Mouse (Mus musculus): Measurements from ENCODE around the gene Hist1h4d. TPM values are rescaled to one million over a fixed set of nuclear protein-coding genes. Genes with fewer than 3 reads are reported as not detected.
"Not testable (repeated sequence)": the region's sequence is repeated elsewhere in the genome, so short reads cannot be mapped to it uniquely, and the experiment has no call there.

Hist1h4d gene
- polyA plus RNA-seq, 1 experiment from 2014 or later = 86.2 TPM

DNA sequence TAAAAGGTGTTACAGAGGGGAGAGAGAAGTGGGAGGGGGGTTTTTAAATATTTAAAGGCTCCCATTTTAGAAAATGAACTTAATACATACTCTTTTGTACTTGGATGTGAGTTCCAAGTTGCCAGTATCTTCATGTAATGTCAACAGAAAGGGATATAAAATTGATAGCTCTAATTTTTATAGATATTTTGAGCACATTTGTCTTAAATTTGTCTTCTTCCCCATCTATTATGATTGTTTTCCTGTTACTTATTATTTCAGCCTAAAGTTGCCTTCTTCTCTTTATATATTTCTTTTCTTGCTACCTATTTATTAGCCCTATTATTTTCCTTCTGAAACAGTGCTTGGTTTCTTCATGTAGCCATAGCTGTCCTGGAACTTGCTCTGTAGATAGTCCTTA, 28.4 kb upstream of the Hist1h4d start, which contains the start of gene Hist1h1d:
Gene Hist1h1d, plus strand, starts transcription at position 301 of the 400 bp plus-strand sequence.
- H3K4me2 ChIP-seq (replicated peaks) = peak within 1 kb of the TSS; percentile 93; the same call in 1 of the 2 replicates
- no peak within 1 kb of the TSS for H3K9ac ChIP-seq
- no peak within 1 kb of the TSS for H3K4me3 ChIP-seq (replicated peaks)
- peaks cover 27% of the 10 kb centered on the region for H3K4me1 ChIP-seq
- ATAC-seq (ENCODE audit: insufficient number of reproducible peaks, low FRiP score, low TSS enrichment, low read depth) = no peak
- H3K27me3 ChIP-seq = no peaks in the 10 kb centered on the region
- H3K27ac ChIP-seq (replicated peaks) = peak within 1 kb of the TSS; percentile 98
- no peaks in the 10 kb centered on the region for H3K36me3 ChIP-seq
- H3K9me3 ChIP-seq (replicated peaks) = no peaks in the 10 kb centered on the region

DNA sequence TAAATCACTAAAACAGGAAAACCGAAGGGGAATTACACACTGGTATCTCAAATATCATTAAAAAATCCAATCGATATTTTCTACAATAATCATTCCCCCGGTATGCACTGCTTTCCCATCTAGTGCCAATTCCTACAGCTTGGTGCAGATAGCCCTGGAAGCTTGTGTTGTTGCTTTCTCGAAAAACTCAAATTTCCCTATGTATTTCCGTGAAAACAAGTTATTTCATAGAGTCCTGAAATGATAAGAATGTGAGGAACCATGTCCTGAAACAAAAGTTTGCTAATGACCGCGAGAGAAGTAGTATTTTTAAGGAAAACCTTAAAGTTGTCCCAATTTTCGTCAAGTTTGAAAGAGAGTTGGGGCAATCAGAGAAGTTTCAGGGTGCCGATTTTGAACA, 27.0 kb upstream of the Hist1h4d start:
- WGBS = 22% methylated on average over 9 of the region's 9 CpGs
- no peak for ATAC-seq (ENCODE audit: insufficient number of reproducible peaks, low FRiP score, low TSS enrichment, low read depth)
- Histone ChIP-seq H3K27ac (replicated peaks) (peak overlapping the region; percentile 98), H3K27me3 (no peaks in the 10 kb centered on the region), H3K4me1 (peaks cover 27% of the 10 kb centered on the region), H3K4me3 (replicated peaks) (peak overlapping the region; percentile 55), H3K4me2 (replicated peaks) (peak overlapping the region; percentile 93), H3K9me3 (replicated peaks) (no peaks in the 10 kb centered on the region), H3K9ac (0 out of 2 replicates have a peak overlapping the region, but pooled peaks have one; percentile 21), H3K36me3 (no peaks in the 10 kb centered on the region)

DNA sequence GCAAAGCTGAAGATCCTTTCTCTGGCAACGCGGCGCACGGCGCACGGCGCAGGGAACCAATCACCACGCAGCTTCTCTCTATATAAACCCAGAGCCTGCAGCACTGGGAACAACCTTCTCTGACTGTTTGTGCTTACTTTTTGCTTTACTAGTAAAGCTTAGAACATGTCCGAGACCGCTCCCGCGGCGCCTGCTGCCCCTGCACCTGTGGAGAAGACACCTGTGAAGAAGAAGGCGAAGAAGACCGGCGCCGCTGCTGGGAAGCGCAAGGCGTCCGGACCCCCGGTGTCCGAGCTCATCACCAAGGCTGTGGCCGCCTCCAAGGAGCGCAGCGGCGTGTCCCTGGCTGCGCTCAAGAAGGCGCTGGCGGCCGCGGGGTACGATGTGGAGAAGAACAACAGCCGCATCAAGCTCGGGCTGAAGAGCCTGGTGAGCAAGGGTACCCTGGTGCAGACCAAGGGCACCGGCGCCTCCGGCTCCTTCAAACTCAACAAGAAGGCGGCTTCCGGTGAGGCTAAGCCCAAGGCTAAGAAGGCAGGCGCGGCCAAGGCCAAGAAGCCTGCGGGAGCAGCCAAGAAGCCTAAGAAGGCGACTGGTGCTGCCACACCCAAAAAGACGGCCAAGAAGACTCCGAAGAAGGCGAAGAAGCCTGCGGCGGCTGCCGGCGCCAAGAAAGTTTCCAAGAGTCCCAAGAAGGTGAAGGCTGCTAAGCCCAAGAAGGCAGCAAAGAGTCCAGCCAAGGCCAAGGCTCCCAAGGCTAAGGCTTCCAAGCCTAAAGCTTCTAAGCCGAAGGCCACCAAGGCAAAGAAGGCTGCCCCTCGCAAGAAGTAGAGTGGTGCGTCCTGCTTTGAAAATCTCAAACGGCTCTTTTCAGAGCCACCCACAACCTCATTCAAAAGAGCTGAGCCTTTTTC, 26.2 kb upstream of the Hist1h4d start:
- WGBS = under 1% methylated on average over 54 of the region's 54 CpGs
- peak; percentile 89 for ATAC-seq (ENCODE audit: insufficient number of reproducible peaks, low FRiP score, low TSS enrichment, low read depth)

DNA sequence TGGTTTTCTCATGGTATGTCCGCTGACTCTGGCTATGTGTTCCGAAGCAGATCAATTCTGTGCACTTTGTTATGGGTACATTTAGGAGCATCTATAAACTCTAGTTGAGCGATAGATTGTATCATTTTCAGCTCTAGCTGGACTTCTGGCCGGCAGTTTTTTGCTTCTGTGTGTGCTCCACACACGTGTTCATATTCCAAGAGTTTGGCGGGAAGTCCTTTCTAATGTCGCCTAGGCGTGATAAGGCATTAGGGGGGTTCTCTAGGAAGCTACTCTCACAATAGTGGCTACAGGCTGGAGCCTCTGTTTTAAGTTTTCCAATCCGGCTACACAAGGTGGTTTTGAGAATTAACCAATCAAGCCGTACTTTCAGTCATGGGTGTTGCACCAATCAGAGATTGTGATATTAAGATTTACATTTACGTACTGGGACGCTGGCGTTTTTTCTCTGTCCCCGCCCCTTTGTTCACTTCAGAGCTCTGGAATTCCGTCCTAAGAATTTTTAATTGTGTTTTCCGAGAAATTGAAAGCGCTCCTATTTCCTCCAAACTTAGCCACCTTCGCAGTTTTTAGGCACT, 25.5 kb upstream of the Hist1h4d start:
- no peaks in the 10 kb centered on the region for H3K36me3 ChIP-seq
- peak; percentile 77 for ATAC-seq (ENCODE audit: insufficient number of reproducible peaks, low FRiP score, low TSS enrichment, low read depth)
- H3K4me1 ChIP-seq = peaks cover 22% of the 10 kb centered on the region
- no peaks in the 10 kb centered on the region for H3K27me3 ChIP-seq
- H3K9me3 ChIP-seq (replicated peaks) = no peaks in the 10 kb centered on the region
- H3K9ac ChIP-seq = peak overlapping the region; percentile 58
- peak overlapping the region; percentile 98 for H3K27ac ChIP-seq (replicated peaks)
- peak overlapping the region; percentile 55 for H3K4me3 ChIP-seq (replicated peaks)
- WGBS = under 1% methylated on average over 18 of the region's 18 CpGs
- H3K4me2 ChIP-seq (replicated peaks) = peak overlapping the region; percentile 93

More for the DNA sequence above, 26.2 kb upstream of the Hist1h4d start:
- Histone ChIP-seq H3K4me2 (replicated peaks) (peak overlapping the region; percentile 93), H3K36me3 (no peaks in the 10 kb centered on the region), H3K9me3 (replicated peaks) (no peaks in the 10 kb centered on the region), H3K27ac (replicated peaks) (peak overlapping the region; percentile 98), H3K4me3 (replicated peaks) (peak overlapping the region; percentile 55), H3K9ac (peak overlapping the region; percentile 58), H3K4me1 (peaks cover 27% of the 10 kb centered on the region), H3K27me3 (no peaks in the 10 kb centered on the region)

DNA sequence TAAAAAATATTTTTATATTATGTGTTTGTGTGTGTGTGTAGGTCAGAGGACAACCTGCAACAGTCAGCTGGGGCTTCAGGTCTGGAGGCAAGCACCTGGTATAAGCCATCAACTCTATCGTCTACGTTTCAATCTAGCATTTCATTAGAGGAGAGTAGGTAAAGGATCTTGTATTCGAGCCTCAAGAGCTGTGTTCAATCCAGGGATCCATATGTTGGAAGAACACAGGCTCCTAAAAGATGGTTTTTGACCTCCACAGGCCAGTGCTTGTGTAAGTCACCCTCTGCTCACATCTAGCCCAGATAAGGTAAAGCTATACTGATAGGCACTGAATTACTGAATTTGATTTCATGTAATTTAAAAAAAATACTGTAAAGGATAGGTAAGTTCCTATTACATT, 24.5 kb upstream of the Hist1h4d start:
- Histone ChIP-seq H3K9ac (no peak overlapping the region), H3K9me3 (replicated peaks) (no peaks in the 10 kb centered on the region), H3K4me3 (replicated peaks) (no peak overlapping the region), H3K4me2 (replicated peaks) (peak overlapping the region; percentile 93; the same call in 1 of the 2 replicates), H3K36me3 (no peaks in the 10 kb centered on the region), H3K27me3 (no peaks in the 10 kb centered on the region), H3K4me1 (peaks cover 19% of the 10 kb centered on the region), H3K27ac (replicated peaks) (peak overlapping the region; percentile 98)
- ATAC-seq (ENCODE audit: insufficient number of reproducible peaks, low FRiP score, low TSS enrichment, low read depth) = no peak
- WGBS = 45% methylated on average over 3 of the region's 3 CpGs

DNA sequence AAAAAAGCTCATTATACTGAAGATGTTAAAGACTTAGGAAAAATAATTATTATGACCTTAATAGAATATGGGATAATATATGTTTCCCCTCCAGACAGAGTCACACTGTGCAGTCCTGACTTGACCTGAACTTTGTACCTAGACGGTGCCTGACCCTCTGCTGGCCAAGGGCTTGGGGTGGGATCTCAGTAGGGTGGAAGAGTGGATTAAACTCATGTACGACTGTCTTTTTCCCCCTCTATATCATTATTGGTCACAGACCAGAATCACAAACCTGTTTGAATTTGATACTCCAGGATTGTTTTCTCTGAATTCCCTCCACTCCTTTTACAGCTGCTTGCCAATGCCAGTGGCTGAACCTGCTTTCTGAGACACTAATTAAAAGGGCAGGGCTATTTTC, 20.7 kb upstream of the Hist1h4d start:
- ATAC-seq (ENCODE audit: insufficient number of reproducible peaks, low FRiP score, low TSS enrichment, low read depth); H3K9me3 ChIP-seq (replicated peaks); H3K4me3 ChIP-seq (replicated peaks); H3K36me3 ChIP-seq; H3K4me1 ChIP-seq; H3K9ac ChIP-seq; H3K4me2 ChIP-seq (replicated peaks); H3K27me3 ChIP-seq: not testable (repeated sequence)
- 14% methylated on average over 2 of the region's 2 CpGs for WGBS
- H3K27ac ChIP-seq (replicated peaks) = 0 out of 2 replicates have a peak overlapping the region, but pooled peaks have one; percentile 51

DNA sequence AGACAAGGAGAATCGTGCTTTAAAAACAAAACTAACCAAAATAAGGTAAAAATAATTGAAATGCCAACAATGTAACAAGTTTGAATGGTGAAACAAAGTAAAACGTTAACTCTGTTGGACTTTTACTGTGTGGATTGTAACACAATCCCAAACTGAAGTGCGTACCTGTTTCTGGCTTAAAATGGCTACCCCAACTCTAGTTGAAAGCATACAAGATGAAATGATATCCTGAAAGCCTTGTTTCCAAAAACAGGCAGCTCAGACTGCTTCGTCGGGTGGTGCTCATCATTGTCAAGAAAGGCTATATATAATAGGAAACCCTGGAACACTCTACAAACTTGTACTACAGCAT, 19.9 kb upstream of the Hist1h4d start:
- peak overlapping the region; percentile 96 for H3K27ac ChIP-seq (replicated peaks)
- H3K27me3 ChIP-seq; H3K9ac ChIP-seq; ATAC-seq (ENCODE audit: insufficient number of reproducible peaks, low FRiP score, low TSS enrichment, low read depth); H3K36me3 ChIP-seq; H3K4me1 ChIP-seq; H3K9me3 ChIP-seq (replicated peaks): not testable (repeated sequence)
- 0% methylated on average over 2 of the region's 5 CpGs for WGBS
- peak overlapping the region; percentile 61 for H3K4me2 ChIP-seq (replicated peaks)
- H3K4me3 ChIP-seq (replicated peaks) = peak overlapping the region; percentile 52

DNA sequence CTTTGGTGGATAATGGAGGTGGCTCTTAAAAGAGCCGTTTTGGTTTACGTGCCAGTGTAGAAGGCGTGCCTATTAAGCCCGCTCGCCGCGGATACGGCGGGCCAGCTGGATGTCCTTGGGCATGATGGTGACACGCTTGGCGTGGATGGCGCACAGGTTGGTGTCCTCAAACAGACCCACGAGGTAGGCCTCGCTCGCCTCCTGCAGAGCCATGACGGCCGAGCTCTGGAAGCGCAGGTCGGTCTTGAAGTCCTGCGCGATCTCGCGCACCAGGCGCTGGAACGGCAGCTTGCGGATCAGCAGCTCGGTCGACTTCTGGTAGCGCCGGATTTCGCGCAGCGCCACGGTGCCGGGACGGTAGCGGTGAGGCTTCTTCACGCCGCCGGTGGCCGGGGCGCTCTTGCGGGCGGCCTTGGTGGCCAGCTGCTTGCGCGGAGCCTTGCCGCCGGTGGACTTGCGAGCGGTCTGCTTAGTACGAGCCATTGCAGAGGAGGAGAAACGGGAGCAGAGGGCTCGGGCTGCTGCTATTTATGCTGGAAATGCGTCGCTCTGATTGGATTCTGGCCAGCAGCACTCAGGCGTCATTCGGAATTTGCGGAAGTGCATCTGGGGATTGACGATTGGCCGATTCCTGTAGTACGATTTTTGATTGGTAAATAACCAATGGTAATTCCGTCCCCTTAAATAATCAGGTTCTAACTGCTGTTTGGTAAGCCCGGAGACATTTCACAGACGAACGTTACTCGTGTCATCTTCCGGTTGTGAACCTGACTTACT, 19.3 kb upstream of the Hist1h4d start, which contains the start of gene Hist1h3e:
Gene Hist1h3e, minus strand, starts transcription at position 487 of the 777 bp plus-strand sequence.
- Histone ChIP-seq H3K9ac (peak within 1 kb of the TSS; percentile 45), H3K4me3 (replicated peaks) (peak within 1 kb of the TSS; percentile 52), H3K4me2 (replicated peaks) (peak within 1 kb of the TSS; percentile 61), H3K27ac (replicated peaks) (peak within 1 kb of the TSS; percentile 96)
- H3K36me3 ChIP-seq; H3K4me1 ChIP-seq; H3K9me3 ChIP-seq (replicated peaks); H3K27me3 ChIP-seq: not testable (repeated sequence)
- WGBS = under 1% methylated on average over 67 of the region's 67 CpGs
- ATAC-seq (ENCODE audit: insufficient number of reproducible peaks, low FRiP score, low TSS enrichment, low read depth) = peak; percentile 90

DNA sequence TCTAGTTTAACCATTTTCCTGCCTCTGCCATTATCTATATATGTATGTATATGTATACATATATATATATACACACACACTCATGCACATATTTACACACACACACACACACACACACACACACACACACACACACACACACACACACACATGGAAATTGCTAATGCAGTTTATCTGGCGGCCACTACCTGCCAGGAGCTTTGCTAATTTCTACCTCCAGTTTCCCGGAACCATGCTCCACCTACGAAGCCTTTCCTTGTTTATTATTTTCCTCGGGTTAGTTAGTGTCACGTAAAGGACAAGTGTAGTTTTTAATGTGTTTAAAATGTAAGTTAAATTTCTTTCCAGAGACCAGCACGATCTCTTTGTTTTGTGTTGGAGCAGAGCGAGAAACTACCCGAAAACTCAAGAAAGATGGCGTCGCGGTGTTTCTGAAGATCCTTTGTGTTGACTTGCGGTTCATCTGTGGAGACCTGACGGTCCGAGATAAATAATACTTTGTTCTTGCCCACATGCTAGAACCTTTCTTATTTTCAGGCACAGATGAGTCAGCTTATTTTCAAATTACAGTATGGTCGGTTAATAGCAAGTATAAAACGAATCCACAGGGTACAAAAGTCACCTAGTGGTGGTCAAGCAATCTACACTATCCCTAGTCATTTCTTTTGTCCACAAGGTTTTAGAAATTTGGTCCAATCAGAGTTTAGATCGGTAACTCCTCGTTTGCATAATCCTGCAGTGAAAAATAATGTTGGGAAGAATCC, 18.5 kb upstream of the Hist1h4d start:
- WGBS = 2% methylated on average over 18 of the region's 18 CpGs
- ATAC-seq (ENCODE audit: insufficient number of reproducible peaks, low FRiP score, low TSS enrichment, low read depth) = 0 out of 2 replicates have a peak, but pooled peaks have one; percentile 34
- no peaks in the 10 kb centered on the region for H3K27me3 ChIP-seq
- H3K27ac ChIP-seq (replicated peaks) = peak overlapping the region; percentile 96
- no peaks in the 10 kb centered on the region for H3K4me1 ChIP-seq
- peak overlapping the region; percentile 61 for H3K4me2 ChIP-seq (replicated peaks)
- H3K4me3 ChIP-seq (replicated peaks) = peak overlapping the region; percentile 52
- peak overlapping the region; percentile 40; the same call in 1 of the 2 replicates for H3K9ac ChIP-seq
- H3K36me3 ChIP-seq = no peaks in the 10 kb centered on the region
- no peaks in the 10 kb centered on the region for H3K9me3 ChIP-seq (replicated peaks)

DNA sequence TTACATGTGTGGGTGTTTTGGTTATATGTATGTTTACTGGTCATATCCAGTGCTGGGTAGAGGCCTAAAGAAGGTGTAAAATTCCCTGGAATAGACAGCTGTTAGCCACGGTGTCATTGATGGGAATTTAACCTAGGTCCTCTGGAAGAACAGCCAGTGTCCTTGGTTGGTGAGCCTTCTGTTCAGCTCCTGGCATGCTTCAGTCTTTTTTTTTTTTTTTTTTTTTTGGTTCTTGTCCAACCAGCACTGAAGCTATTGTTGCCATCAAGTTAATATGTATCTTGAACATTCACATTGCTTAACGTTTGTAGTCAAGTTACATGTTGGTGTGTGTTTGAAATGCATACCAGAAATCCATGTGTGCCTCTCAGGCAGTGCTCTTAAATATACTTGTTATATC, 16.9 kb upstream of the Hist1h4d start:
- Histone ChIP-seq H3K9me3 (replicated peaks) (no peaks in the 10 kb centered on the region), H3K4me3 (replicated peaks) (no peak overlapping the region), H3K27ac (replicated peaks) (no peak overlapping the region), H3K36me3 (no peaks in the 10 kb centered on the region), H3K9ac (no peak overlapping the region), H3K4me2 (replicated peaks) (no peak overlapping the region), H3K4me1 (no peaks in the 10 kb centered on the region), H3K27me3 (no peaks in the 10 kb centered on the region)
- ATAC-seq (ENCODE audit: insufficient number of reproducible peaks, low FRiP score, low TSS enrichment, low read depth) = no peak
- 85% methylated on average over 2 of the region's 2 CpGs for WGBS

All from embryonic facial prominence, embryonic 15.5 days (tissue).